Mouse (Mus musculus) subcutaneous adipose tissue, adult 2 months (tissue): ENCODE results near the gene Zfp3. TPM values are rescaled to one million over a fixed set of nuclear protein-coding genes. Genes with fewer than 3 reads are reported as not detected.

ENCODE experiments used
- polyA plus RNA-seq: library from polyadenylated mRNA; depleted of rRNA; stranded (reverse); fragments of >200 nt; gene quantifications from 2 replicates; pipeline ENCODE4 v1.2.3, GENCODE M21; 2012; ENCODE audit warnings: low replicate concordance; rRNA removed

Gene Zfp3
- 2.4 and 3.5 TPM in 2 replicates for polyA plus RNA-seq

GRCm38 (mm10) chr11:70763936-70764808, at the start of gene Zfp3:
Gene Zfp3 (plus strand): TSS chr11:70764209.

DNA sequence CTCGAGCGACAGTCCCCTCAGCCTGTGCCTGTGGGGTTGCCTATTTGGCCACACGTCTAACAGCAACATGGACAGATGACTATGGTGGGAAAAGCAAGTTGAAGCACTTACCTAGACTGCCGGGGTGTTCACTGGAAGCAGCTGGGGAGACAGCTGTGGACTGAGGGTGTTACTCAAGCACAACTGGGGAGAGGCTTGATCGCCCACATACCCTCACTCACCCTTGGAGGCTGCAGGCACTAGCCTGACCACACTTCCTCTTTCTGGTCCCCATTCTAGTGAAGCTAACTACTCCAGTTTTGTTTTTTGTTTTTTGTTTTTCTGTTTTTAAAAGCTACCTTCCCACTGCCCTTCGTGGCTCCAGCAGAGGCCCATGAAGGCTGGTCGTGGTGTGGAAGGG, 48.4 kb downstream of the Zfp3 start, which contains the start of gene Scimp:
TSS of gene Scimp (minus strand) at position 222 of the 400 bp plus-strand sequence.

Other genes with a start within 250 kb of the Zfp3 start
- 0.34 and 0.57 TPM in 2 replicates for gene Vmo1, start 249.6 kb upstream of the Zfp3 start, polyA plus RNA-seq
- gene Gltpd2, start 245.0 kb upstream of the Zfp3 start, polyA plus RNA-seq = 0.51 TPM in 1 of 2 replicates, not detected in the other
- gene Psmb6, start 238.8 kb upstream of the Zfp3 start, polyA plus RNA-seq = 334 and 427 TPM in 2 replicates
- not detected in 2 replicates for gene Gm40193, start 231.3 kb upstream of the Zfp3 start, polyA plus RNA-seq
- gene Pld2, start 224.1 kb upstream of the Zfp3 start, polyA plus RNA-seq = 41.2 and 46.2 TPM in 2 replicates
- 57.5 and 70.6 TPM in 2 replicates for gene Mink1, start 201.3 kb upstream of the Zfp3 start, polyA plus RNA-seq
- gene 4930544D05Rik, start 148.4 kb upstream of the Zfp3 start, polyA plus RNA-seq = not detected in 2 replicates
- gene Chrne, start 145.0 kb upstream of the Zfp3 start, polyA plus RNA-seq = 0.18 and 0.30 TPM in 2 replicates
- gene Gp1ba, start 125.1 kb upstream of the Zfp3 start, polyA plus RNA-seq = not detected in 2 replicates
- 99.1 and 107 TPM in 2 replicates for gene Rnf167, start 117.0 kb upstream of the Zfp3 start, polyA plus RNA-seq
- 138 and 142 TPM in 2 replicates for gene Slc25a11, start 116.7 kb upstream of the Zfp3 start, polyA plus RNA-seq
- gene Pfn1, start 109.6 kb upstream of the Zfp3 start, polyA plus RNA-seq = 915 and 1,415 TPM in 2 replicates
- 12.2 and 21.2 TPM in 2 replicates for gene Eno3, start 107.0 kb upstream of the Zfp3 start, polyA plus RNA-seq
- 44.8 and 49.6 TPM in 2 replicates for gene Spag7, start 94.8 kb upstream of the Zfp3 start, polyA plus RNA-seq
- gene Camta2, start 76.1 kb upstream of the Zfp3 start, polyA plus RNA-seq = 32.0 and 38.5 TPM in 2 replicates
- gene Inca1, start 64.1 kb upstream of the Zfp3 start, polyA plus RNA-seq = 10.2 and 25.4 TPM in 2 replicates
- gene Kif1c, start 63.7 kb upstream of the Zfp3 start, polyA plus RNA-seq = 94.0 and 111 TPM in 2 replicates
- gene Scimp, start 48.4 kb downstream of the Zfp3 start, polyA plus RNA-seq = 0.72 and 2.6 TPM in 2 replicates
- gene Rabep1, start 80.6 kb downstream of the Zfp3 start, polyA plus RNA-seq = 4.6 and 5.5 TPM in 2 replicates
- 22.1 and 39.5 TPM in 2 replicates for gene Nup88, start 205.8 kb downstream of the Zfp3 start, polyA plus RNA-seq
- gene Rpain, start 206.0 kb downstream of the Zfp3 start, polyA plus RNA-seq = 33.0 and 46.1 TPM in 2 replicates
- gene C1qbp, start 218.8 kb downstream of the Zfp3 start, polyA plus RNA-seq = 50.3 and 102 TPM in 2 replicates
- 30.6 and 52.1 TPM in 2 replicates for gene Dhx33, start 240.2 kb downstream of the Zfp3 start, polyA plus RNA-seq